Mouse (Mus musculus) heart, embryonic 14.5 days (tissue): ENCODE data around the gene Prkch. TPM values are rescaled to one million over a fixed set of nuclear protein-coding genes. Genes with fewer than 3 reads are reported as not detected.

ENCODE experiments used
- ATAC-seq: fragments of 200-750 bp; cut with Nextera tagmentation; 2 replicates; pipeline ENCODE4 v1.8.0; 2017; ENCODE audit warnings: low read depth, moderate TSS enrichment; ENCODE audit not compliant: insufficient number of reproducible peaks, insufficient read depth, low FRiP score
- H3K27ac ChIP-seq, 2 experiments: fragments of 200-500 bp in 1 of 2; fragments of 300-500 bp in 1 of 2; sonication (generic) in 1 of 2; replicated peaks in 1 of 2; 2 replicates each; pipeline ENCODE4 v1.5.1; 2012 to 2014; ENCODE audit warnings: low read depth in 2 of 2, low read length in 2 of 2, control low read depth in 1 of 2, mild to moderate bottlenecking in 1 of 2, mixed read lengths in 1 of 2; ENCODE audit not compliant: control insufficient read depth in 1 of 2, insufficient read depth in 1 of 2
- H3K27me3 ChIP-seq: fragments of 300-500 bp; sonication (generic); 2 replicates; pipeline ENCODE4 v1.6.1; 2014; ENCODE audit warnings: mild to moderate bottlenecking, low read length, control low read depth; ENCODE audit not compliant: control insufficient read depth, insufficient read depth
- H3K36me3 ChIP-seq: fragments of 300-500 bp; sonication (generic); 2 replicates; pipeline ENCODE4 v1.6.1; 2014; ENCODE audit warnings: mild to moderate bottlenecking, control low read depth, low read length, mixed read lengths; ENCODE audit not compliant: control insufficient read depth, insufficient read depth
- H3K4me1 ChIP-seq, 2 experiments: fragments of 200-500 bp in 1 of 2; fragments of 300-500 bp in 1 of 2; sonication (generic) in 1 of 2; 2 replicates each; pipeline ENCODE4 v1.6.1; 2012 to 2014; ENCODE audit warnings: low read length in 2 of 2, control low read depth in 1 of 2, mixed read lengths in 1 of 2; ENCODE audit not compliant: control insufficient read depth in 2 of 2, insufficient read depth in 2 of 2
- H3K4me2 ChIP-seq: fragments of 300-500 bp; sonication (generic); 2 replicates; pipeline ENCODE4 v1.6.1; 2014; ENCODE audit warnings: mild to moderate bottlenecking, low read length
- H3K4me3 ChIP-seq, 2 experiments: fragments of 200-500 bp in 1 of 2; fragments of 300-500 bp in 1 of 2; sonication (generic) in 1 of 2; 2 replicates each; pipeline ENCODE4 v1.5.1; 2012 to 2014; ENCODE audit warnings: low read length in 2 of 2, mild to moderate bottlenecking in 2 of 2, control low read depth in 1 of 2, low read depth in 1 of 2, moderate library complexity in 1 of 2; ENCODE audit not compliant: control insufficient read depth in 1 of 2, insufficient read depth in 1 of 2
- H3K9ac ChIP-seq: fragments of 300-500 bp; sonication (generic); 2 replicates; pipeline ENCODE4 v1.6.1; 2014; ENCODE audit warnings: mild to moderate bottlenecking, low read length
- H3K9me3 ChIP-seq: fragments of 300-500 bp; sonication (generic); 2 replicates; pipeline ENCODE4 v1.6.1; 2016; ENCODE audit warnings: low read length, control low read depth; ENCODE audit not compliant: control insufficient read depth
- WGBS: fragments of 180-500 bp; shearing (Covaris S2); extraction: QIAGEN DNeasy Blood & Tissue Kit; methylation state at CpG from one replicate; pipeline ENCODE4 v1.1.7; 2014; 5-methylcytosine and 5-hydroxymethylcytosine counted together
- polyA plus RNA-seq: library from polyadenylated mRNA; unstranded; fragments of >200 nt; fragmentation: Nextera tagmentation; extraction: Ambion mirVana; gene quantifications from 2 replicates; pipeline ENCODE4 v1.2.1, GENCODE M21; 2014

Gene Prkch
- polyA plus RNA-seq, 1 experiment from 2014 or later, result 16.5 TPM

DNA sequence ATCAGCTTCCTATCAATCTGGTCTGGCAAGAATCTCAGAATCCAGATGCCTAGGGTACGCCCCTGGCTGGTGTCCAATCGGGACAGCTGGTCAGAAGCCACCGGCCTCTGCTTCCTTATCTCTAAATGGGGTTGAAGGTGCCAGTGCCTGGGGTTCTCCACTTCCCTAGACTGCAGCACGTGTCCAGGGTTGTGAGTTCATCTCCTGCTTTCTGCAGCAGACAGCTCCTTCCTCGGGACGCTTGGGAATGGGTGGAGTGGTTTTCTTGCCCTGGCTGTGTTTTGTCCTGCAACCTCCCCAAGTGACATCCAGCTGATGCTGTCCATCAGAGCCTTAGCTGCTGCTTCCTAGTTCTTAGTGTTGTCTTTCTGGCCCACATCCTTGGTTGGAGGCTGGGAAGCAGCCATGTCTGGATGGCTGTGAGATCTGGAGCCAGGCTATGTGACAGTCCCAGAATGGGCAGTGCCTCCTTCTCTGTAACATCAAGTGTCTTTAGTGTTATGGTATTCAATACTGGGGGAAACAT is 116.0 kb downstream of the Prkch start:
- Histone ChIP-seq H3K27ac (no peak overlapping the region), H3K4me2 (no peak overlapping the region), H3K4me3 (no peak overlapping the region), H3K36me3 (no peaks in the 10 kb centered on the region), H3K9me3 (no peaks in the 10 kb centered on the region), H3K9ac (no peak overlapping the region), H3K4me1 (peaks cover 8 to 14% of the 10 kb centered on the region in 2 experiments; a peak in 3 of 4 replicates), H3K27me3 (no peaks in the 10 kb centered on the region)
- no peak for ATAC-seq
- WGBS, result 14% methylated on average over 6 of the region's 6 CpGs

GRCm38 (mm10) chr12:73701999-73702398 is 117.4 kb downstream of the Prkch start:
- Histone ChIP-seq H3K36me3 (no peaks in the 10 kb centered on the region), H3K4me2 (no peak overlapping the region)
- WGBS, result 78% methylated on average over 3 of the region's 3 CpGs

DNA sequence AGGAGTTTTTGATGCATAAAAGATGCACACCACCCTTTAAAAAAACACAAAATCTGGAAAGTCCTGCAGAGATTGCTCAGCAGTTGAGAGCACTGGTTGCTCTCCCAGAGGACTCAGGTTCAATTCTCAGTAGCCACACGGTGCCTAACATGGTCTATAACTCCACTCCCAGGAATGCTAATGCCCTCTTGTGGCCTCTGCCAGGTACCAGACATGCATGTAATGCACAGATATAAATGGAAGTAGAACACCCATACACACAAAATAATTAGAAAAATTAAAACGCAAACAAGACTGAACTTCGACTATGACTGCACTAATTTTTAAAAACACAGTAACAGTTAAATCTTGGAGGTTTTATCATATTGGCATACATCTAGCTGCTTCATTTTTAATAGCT is 119.8 kb downstream of the Prkch start:
- Histone ChIP-seq H3K27ac (no peak overlapping the region), H3K4me2 (no peak overlapping the region), H3K4me3 (no peak overlapping the region), H3K36me3 (no peaks in the 10 kb centered on the region), H3K4me1 (peaks cover 11 to 18% of the 10 kb centered on the region in 2 experiments), H3K27me3 (no peaks in the 10 kb centered on the region), H3K9ac (no peak overlapping the region), H3K9me3 (no peaks in the 10 kb centered on the region)
- no peak for ATAC-seq
- 75% methylated on average over 3 of the region's 3 CpGs for WGBS

More at GRCm38 (mm10) chr12:73701999-73702398, 117.4 kb downstream of the Prkch start:
- Histone ChIP-seq H3K9ac (no peak overlapping the region), H3K27me3 (no peaks in the 10 kb centered on the region), H3K4me1 (peaks cover 8 to 14% of the 10 kb centered on the region in 2 experiments; a peak in 3 of 4 replicates), H3K4me3 (no peak overlapping the region), H3K27ac (no peak overlapping the region), H3K9me3 (no peaks in the 10 kb centered on the region)
- ATAC-seq, result no peak

- H3K27me3 ChIP-seq, result no peaks in the 10 kb centered on the region
- WGBS, result 45% methylated on average over 7 of the region's 7 CpGs
- ATAC-seq, result no peak
- no peak overlapping the region for H3K27ac ChIP-seq
- no peak overlapping the region for H3K4me2 ChIP-seq
- H3K4me3 ChIP-seq, result no peak overlapping the region
- no peaks in the 10 kb centered on the region for H3K36me3 ChIP-seq
- H3K9me3 ChIP-seq, result no peaks in the 10 kb centered on the region
- no peak overlapping the region for H3K9ac ChIP-seq
- peaks cover 12 to 22% of the 10 kb centered on the region in 2 experiments for H3K4me1 ChIP-seq
Measured at GRCm38 (mm10) chr12:73705097-73705690, 120.6 kb downstream of the Prkch start.

DNA sequence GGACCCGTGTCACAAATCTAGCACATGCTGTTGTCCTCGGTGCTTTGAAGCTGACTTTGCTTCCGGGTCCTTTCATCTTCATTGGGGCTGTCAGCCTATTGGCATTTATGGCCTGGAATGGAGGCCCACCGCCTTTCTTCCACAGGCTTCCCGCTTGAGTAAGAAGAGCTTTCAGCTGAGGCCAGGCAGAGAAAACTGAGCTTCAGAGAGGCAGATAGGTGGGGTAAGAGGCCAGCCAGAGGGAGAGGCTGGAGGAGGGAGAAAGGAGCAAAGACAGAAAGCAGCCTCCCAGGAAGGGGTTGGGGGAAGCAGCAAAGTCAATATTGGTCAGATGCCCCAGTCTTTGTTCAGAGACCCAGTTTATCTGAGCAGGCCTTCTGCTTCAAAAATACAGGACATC is 123.9 kb downstream of the Prkch start:
- peak overlapping the region; percentile 32 for H3K9ac ChIP-seq
- no peak for ATAC-seq
- WGBS, result 45% methylated on average over 5 of the region's 5 CpGs

DNA sequence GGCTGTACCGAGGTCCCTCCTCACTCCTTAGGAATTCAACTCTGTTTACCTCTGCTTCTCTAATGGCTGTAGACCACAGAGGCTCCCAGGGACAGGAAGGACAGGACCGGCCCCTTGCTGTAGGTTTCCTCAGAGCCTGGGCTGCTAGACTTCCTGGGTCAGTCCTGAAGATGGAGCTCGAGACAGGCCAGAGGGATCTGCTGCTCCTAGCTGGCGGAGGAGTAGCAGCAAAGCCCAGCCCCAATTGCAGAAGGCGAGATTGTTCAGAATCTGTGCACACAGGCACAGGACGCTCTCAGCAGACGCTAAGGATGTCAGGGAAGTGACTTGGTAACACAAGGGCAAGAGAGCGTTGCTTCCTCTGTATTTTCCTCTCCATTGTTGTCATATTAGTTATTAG is 124.3 kb downstream of the Prkch start:
- no peaks in the 10 kb centered on the region for H3K27me3 ChIP-seq
- H3K27ac ChIP-seq, result peak overlapping the region; percentile 55 to 59; a peak in 3 of 4 replicates
- H3K4me2 ChIP-seq, result peak overlapping the region; percentile 16; the same call in 1 of the 2 replicates
- WGBS, result 9% methylated on average over 8 of the region's 8 CpGs
- H3K9me3 ChIP-seq, result no peaks in the 10 kb centered on the region
- peaks cover 10 to 25% of the 10 kb centered on the region in 2 experiments; a peak in 3 of 4 replicates for H3K4me1 ChIP-seq
- H3K4me3 ChIP-seq, result no peak overlapping the region
- no peaks in the 10 kb centered on the region for H3K36me3 ChIP-seq
- peak; percentile 79 for ATAC-seq
- H3K9ac ChIP-seq, result peak overlapping the region; percentile 32

More for the DNA sequence above, 123.9 kb downstream of the Prkch start:
- Histone ChIP-seq H3K4me1 (peaks cover 10 to 25% of the 10 kb centered on the region in 2 experiments; a peak in 3 of 4 replicates), H3K27ac (peak overlapping the region; percentile 55 to 59), H3K4me2 (no peak overlapping the region), H3K9me3 (no peaks in the 10 kb centered on the region), H3K36me3 (no peaks in the 10 kb centered on the region), H3K4me3 (no peak overlapping the region), H3K27me3 (no peaks in the 10 kb centered on the region)

DNA sequence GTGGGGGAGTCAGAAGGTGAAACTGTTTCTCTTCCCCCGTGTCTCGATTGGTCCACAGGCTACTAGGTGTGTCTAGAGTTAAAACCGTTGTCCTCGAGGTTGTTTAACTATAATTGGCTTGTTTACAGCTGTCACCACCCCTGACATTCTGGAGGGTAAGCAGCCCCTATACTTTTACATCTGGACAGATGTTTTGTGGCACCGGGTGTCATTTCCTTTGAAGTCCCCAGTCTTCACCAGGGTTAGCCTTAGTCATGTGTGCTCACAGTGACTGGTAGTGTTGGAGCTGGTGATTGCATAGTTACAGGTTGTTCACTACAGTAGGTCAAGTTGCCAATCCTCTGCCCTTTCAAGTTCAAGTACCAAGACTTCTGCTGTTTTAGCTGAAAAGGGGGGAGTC is 126.2 kb downstream of the Prkch start:
- 77% methylated on average over 5 of the region's 5 CpGs for WGBS
- no peak for ATAC-seq
- peaks cover 10 to 25% of the 10 kb centered on the region in 2 experiments; a peak in 3 of 4 replicates for H3K4me1 ChIP-seq

More for the DNA sequence above, 126.2 kb downstream of the Prkch start:
- Histone ChIP-seq H3K9ac (no peak overlapping the region), H3K36me3 (no peaks in the 10 kb centered on the region), H3K4me2 (no peak overlapping the region), H3K27me3 (no peaks in the 10 kb centered on the region), H3K9me3 (no peaks in the 10 kb centered on the region), H3K4me3 (no peak overlapping the region), H3K27ac (no peak overlapping the region)
